Mouse (Mus musculus): Measurements from ENCODE around the gene Smarca5. TPM values are rescaled to one million over a fixed set of nuclear protein-coding genes. Genes with fewer than 3 reads are reported as not detected.
A peak's percentile ranks its signal among the peaks of the same experiment; 100 is the strongest.

Smarca5 gene
- polyA plus RNA-seq, 1 experiment = 5.1 TPM

DNA sequence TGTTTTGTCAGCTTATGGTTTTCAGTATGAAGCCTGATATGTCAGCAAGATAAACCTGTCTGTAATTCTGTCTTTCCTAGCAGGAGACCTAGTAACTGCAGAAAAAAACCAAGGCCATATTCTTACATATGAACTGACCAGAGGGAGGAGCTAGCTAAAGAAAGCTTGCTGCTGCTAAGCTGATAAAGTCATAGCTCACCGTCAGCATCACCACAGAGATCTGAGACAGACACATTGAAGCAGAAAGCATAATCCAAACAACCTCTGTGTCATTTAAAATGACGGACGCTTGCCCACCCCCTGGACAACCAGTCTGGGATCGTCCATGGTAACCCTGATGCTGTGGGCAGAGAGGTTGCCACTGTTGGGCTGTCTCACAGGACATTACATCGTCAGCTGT is 56.7 kb downstream of the Smarca5 start:
- Histone ChIP-seq H3K4me1 (peaks cover 28% of the 10 kb centered on the region), H3K9me3 (no peaks in the 10 kb centered on the region), H3K4me3 (replicated peaks) (no peak overlapping the region), H3K36me3 (replicated peaks; ENCODE audit: low read length) (no peaks in the 10 kb centered on the region), H3K27me3 (replicated peaks) (peaks cover 3% of the 10 kb centered on the region)
- TF ChIP-seq FLI1 (IDR thresholded peaks at IDR 0.05; ENCODE audit: low read length) = no peak
- no peak for TF ChIP-seq GATA1 (IDR thresholded peaks at IDR 0.05; ENCODE audit: borderline replicate concordance, low read length)

GRCm38 (mm10) chr8:80669277-80669901 is 69.9 kb downstream of the Smarca5 start:
- no peaks in the 10 kb centered on the region for H3K36me3 ChIP-seq (replicated peaks; ENCODE audit: low read length)
- no peaks in the 10 kb centered on the region for H3K9me3 ChIP-seq
- no peak overlapping the region for H3K4me3 ChIP-seq (replicated peaks)
- peaks cover 37% of the 10 kb centered on the region for H3K4me1 ChIP-seq
- TF ChIP-seq FLI1 (IDR thresholded peaks at IDR 0.05; ENCODE audit: low read length) (no peak), GATA1 (IDR thresholded peaks at IDR 0.05; ENCODE audit: borderline replicate concordance, low read length) (no peak)
- H3K27me3 ChIP-seq (replicated peaks) = peaks cover 9% of the 10 kb centered on the region

- TF ChIP-seq FLI1 (IDR thresholded peaks at IDR 0.05; ENCODE audit: low read length) (no peak), GATA1 (IDR thresholded peaks at IDR 0.05; ENCODE audit: borderline replicate concordance, low read length) (no peak)
- H3K4me3 ChIP-seq (replicated peaks) = no peak overlapping the region
These were observed 75.8 kb downstream of the Smarca5 start for GRCm38 (mm10) chr8:80663476-80663875.

GRCm38 (mm10) chr8:80661055-80661454 is 78.2 kb downstream of the Smarca5 start:
- no peaks in the 10 kb centered on the region for H3K27me3 ChIP-seq (replicated peaks)
- H3K9me3 ChIP-seq = no peaks in the 10 kb centered on the region
- no peaks in the 10 kb centered on the region for H3K36me3 ChIP-seq (replicated peaks; ENCODE audit: low read length)
- peak overlapping the region; percentile 4 for H3K4me3 ChIP-seq (replicated peaks)
- TF ChIP-seq FLI1 (IDR thresholded peaks at IDR 0.05; ENCODE audit: low read length) (no peak), GATA1 (IDR thresholded peaks at IDR 0.05; ENCODE audit: borderline replicate concordance, low read length) (no peak)
- H3K4me1 ChIP-seq = peaks cover 63% of the 10 kb centered on the region

More at GRCm38 (mm10) chr8:80663476-80663875, 75.8 kb downstream of the Smarca5 start:
- H3K36me3 ChIP-seq (replicated peaks; ENCODE audit: low read length) = no peaks in the 10 kb centered on the region
- no peaks in the 10 kb centered on the region for H3K27me3 ChIP-seq (replicated peaks)
- H3K9me3 ChIP-seq = no peaks in the 10 kb centered on the region
- H3K4me1 ChIP-seq = peaks cover 47% of the 10 kb centered on the region

- peaks cover 2% of the 10 kb centered on the region for H3K36me3 ChIP-seq (replicated peaks; ENCODE audit: low read length)
- H3K4me1 ChIP-seq = peaks cover 58% of the 10 kb centered on the region
- H3K27me3 ChIP-seq (replicated peaks) = no peaks in the 10 kb centered on the region
- TF ChIP-seq FLI1 (IDR thresholded peaks at IDR 0.05; ENCODE audit: low read length) (no peak), GATA1 (IDR thresholded peaks at IDR 0.05; ENCODE audit: borderline replicate concordance, low read length) (no peak)
- H3K4me3 ChIP-seq (replicated peaks) = peak overlapping the region; percentile 40
- H3K9me3 ChIP-seq = no peaks in the 10 kb centered on the region
These were observed 81.7 kb downstream of the Smarca5 start for GRCm38 (mm10) chr8:80657639-80658038.

Other genes with a start within 250 kb of the Smarca5 start
- gene Gypa, start 245.7 kb downstream of the Smarca5 start, polyA plus RNA-seq (2012; ENCODE audit: insufficient read depth, low replicate concordance) = 1.2 TPM in 1 of 2 replicates, not detected in the other
- gene Frem3, start 128.4 kb downstream of the Smarca5 start, polyA plus RNA-seq (2012; ENCODE audit: insufficient read depth, low replicate concordance) = not detected in 2 replicates
- gene Gab1, start 141.0 kb upstream of the Smarca5 start, polyA plus RNA-seq (2012; ENCODE audit: insufficient read depth, low replicate concordance) = 0.44 and 3.2 TPM in 2 replicates

Data from megakaryocyte, embryonic 14.5 days (primary cell).